In the genomic region with DNA sequence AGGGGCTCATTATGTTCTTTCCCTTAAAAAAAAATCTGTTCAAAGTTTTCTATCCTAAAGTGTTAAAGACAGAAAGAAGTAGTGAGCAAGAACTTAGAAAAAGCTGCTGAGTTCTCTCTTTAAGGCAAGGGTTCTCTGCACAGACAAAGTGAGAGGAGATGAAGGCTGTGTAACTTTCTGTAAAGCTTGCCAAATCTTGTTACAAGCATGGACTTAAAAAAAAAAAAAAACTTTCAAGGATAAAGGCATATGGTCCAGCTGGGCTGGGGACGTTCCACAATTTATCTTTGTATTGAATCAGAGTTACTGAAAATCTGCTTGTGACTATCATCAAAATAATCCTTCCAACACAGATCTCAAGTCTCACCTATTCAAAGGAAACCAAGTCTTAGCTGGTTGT, we compare ENCODE assay signal across 28 mouse cellular contexts. TPM values are rescaled to one million over a fixed set of nuclear protein-coding genes. Genes with fewer than 3 reads are reported as not detected.
A peak's percentile ranks its signal among the peaks of the same experiment; 100 is the strongest.
DNase-seq lines count a peak whose midpoint lies in the region; ATAC-seq and TF ChIP-seq lines count a peak whose summit lies in the region.
"Had no signal": no experiment of that assay in that cellular context is flagged by ENCODE, and none has a peak within 500 bp of the region (broad histone marks: within the 10 kb centered on the region; RNA-seq: fewer than 3 reads in every experiment).

No protein-coding gene starts in this region.

- 0 out of 2 replicates have a peak overlapping the region, but pooled peaks have one; percentile 36 for H3K27ac ChIP-seq in layer of hippocampus, adult 2 months
- peak overlapping the region; percentile 71 for H3K27ac ChIP-seq in lung, embryonic 15.5 days
- no peak overlapping the region for H3K27ac ChIP-seq in lung, postnatal 0 days (ENCODE audit: low read length)
- H3K27ac ChIP-seq: embryonic facial prominence, embryonic 13.5 days; embryonic facial prominence, embryonic 15.5 days; forebrain, embryonic 10.5 days; forebrain, embryonic 12.5 days had no signal

- TF ChIP-seq CTCF in layer of hippocampus, adult 2 months (conservative IDR thresholded peaks at IDR 0.05) = no peak
- TF ChIP-seq CTCF in lung, postnatal 0 days (IDR thresholded peaks at IDR 0.05) = no peak

- peak in 1 of 2 experiments; percentile 22 for DNase-seq in layer of hippocampus, adult 2 months (ENCODE audit: low spot score in 2 of 2)
- DNase-seq in layer of hippocampus, adult 8-10 months (ENCODE audit: low spot score in 2 of 2) = no peak
- no peak for DNase-seq in lung, postnatal 10 days
- DNase-seq in lung, postnatal 0 days (ENCODE audit: low spot score) = peak; percentile 79
- no peak for DNase-seq in lung, adult 18-20 months
- DNase-seq: adrenal gland, adult 8-10 months; B cell, adult 2 months; cerebellum, adult 11 months; cerebellum, adult 18-20 months; cerebellum, adult 8-10 months; cerebellum, adult 9-11 months; cerebellum, postnatal 14 days; cerebellum, postnatal 36 days; embryo, embryonic 11 days had no signal

- 0 out of 2 replicates have a peak, but pooled peaks have one; percentile 37 for ATAC-seq in lung, embryonic 15.5 days (ENCODE audit: borderline replicate concordance, extremely low read depth, low FRiP score, low TSS enrichment)
- ATAC-seq in lung, postnatal 0 days = no peak; the same call in 1 of the 2 replicates
- ATAC-seq: activated CD4-positive, CD25-positive, alpha-beta regulatory T cell, adult 4 months; CD4-positive, CD25-positive, alpha-beta regulatory T cell, adult 4 months; forebrain, embryonic 14.5 days; forebrain, embryonic 16.5 days; Patski had no signal

- WGBS in lung, embryonic 15.5 days = 38% methylated on average over 1 of the region's 1 CpGs
- WGBS in lung, postnatal 0 days = 52% methylated on average over 1 of the region's 1 CpGs

- peaks cover 52% of the 10 kb centered on the region for H3K4me1 ChIP-seq in lung, embryonic 15.5 days
- peaks cover 2% of the 10 kb centered on the region; the same call in 1 of the 2 replicates for H3K4me1 ChIP-seq in lung, postnatal 0 days (ENCODE audit: insufficient read depth, low read depth, low read length)

- H3K36me3 ChIP-seq in lung, embryonic 15.5 days = no peaks in the 10 kb centered on the region
- H3K36me3 ChIP-seq in lung, postnatal 0 days (ENCODE audit: insufficient read depth, low read length) = no peaks in the 10 kb centered on the region
- H3K36me3 ChIP-seq: embryonic facial prominence, embryonic 13.5 days; embryonic facial prominence, embryonic 15.5 days; forebrain, embryonic 10.5 days; forebrain, embryonic 12.5 days; G1E had no signal

- H3K9ac ChIP-seq in lung, embryonic 15.5 days = no peak overlapping the region
- H3K9ac ChIP-seq in lung, postnatal 0 days (replicated peaks; ENCODE audit: low read depth) = no peak overlapping the region
- H3K9ac ChIP-seq: embryonic facial prominence, embryonic 13.5 days; embryonic facial prominence, embryonic 15.5 days; forebrain, embryonic 12.5 days had no signal

- no peaks in the 10 kb centered on the region for H3K9me3 ChIP-seq in lung, embryonic 15.5 days
- H3K9me3 ChIP-seq in lung, postnatal 0 days (ENCODE audit: low read length) = no peaks in the 10 kb centered on the region
- H3K9me3 ChIP-seq: embryonic facial prominence, embryonic 13.5 days; embryonic facial prominence, embryonic 15.5 days; forebrain, embryonic 10.5 days; forebrain, embryonic 12.5 days had no signal

- H3K27me3 ChIP-seq in lung, embryonic 15.5 days = no peaks in the 10 kb centered on the region
- no peaks in the 10 kb centered on the region for H3K27me3 ChIP-seq in lung, postnatal 0 days (replicated peaks; ENCODE audit: insufficient read depth, low read length)
- H3K27me3 ChIP-seq: CH12.LX; embryonic facial prominence, embryonic 13.5 days; embryonic facial prominence, embryonic 15.5 days; forebrain, embryonic 12.5 days had no signal

- H3K4me2 ChIP-seq in lung, embryonic 15.5 days = no peak overlapping the region
- no peak overlapping the region for H3K4me2 ChIP-seq in lung, postnatal 0 days (replicated peaks; ENCODE audit: low read depth, low read length)
- H3K4me2 ChIP-seq: embryonic facial prominence, embryonic 13.5 days; embryonic facial prominence, embryonic 15.5 days; forebrain, embryonic 12.5 days had no signal

- TF ChIP-seq EP300 in lung, postnatal 0 days (IDR thresholded peaks at IDR 0.05) = no peak

- H3K4me3 ChIP-seq in layer of hippocampus, adult 2 months = no peak overlapping the region
- no peak overlapping the region for H3K4me3 ChIP-seq in lung, embryonic 15.5 days
- no peak overlapping the region for H3K4me3 ChIP-seq in lung, postnatal 0 days (ENCODE audit: low read depth, low read length)
- H3K4me3 ChIP-seq: embryonic facial prominence, embryonic 13.5 days; embryonic facial prominence, embryonic 15.5 days; erythroblast, embryonic 14.5 days; forebrain, embryonic 10.5 days; forebrain, embryonic 12.5 days had no signal

RNA-seq across cellular contexts. Expression of a gene that starts 21.4 kb away (rescaled TPM):
- 10 to 100 TPM; 79.7 to 88.9 TPM for total RNA-seq in layer of hippocampus, adult 2 months (2021)
- total RNA-seq in layer of hippocampus, adult 8-10 months (2022) = 10 to 100 TPM; 61.3 to 73.4 (median 69.5) TPM
- 7.9 and 9.8 TPM in 2 replicates for polyA plus RNA-seq in lung, embryonic 15.5 days (2015; fragmentation: Nextera tagmentation; extraction: Ambion mirVana)
- polyA plus RNA-seq in lung, postnatal 0 days (2015; fragmentation: Nextera tagmentation; extraction: Ambion mirVana) = 5.4 and 7.6 TPM in 2 replicates
- total RNA-seq: CH12.LX; common myeloid progenitor, adult 5-6 weeks had no signal
- polyA plus RNA-seq: activated CD4-positive, CD25-positive, alpha-beta regulatory T cell, adult 4 months; CD4-positive, CD25-positive, alpha-beta regulatory T cell, adult 4 months; erythroblast, embryonic 14.5 days; G1E; Patski had no signal
